Mouse (Mus musculus): ENCODE data around the gene Zdhhc6.

DNA sequence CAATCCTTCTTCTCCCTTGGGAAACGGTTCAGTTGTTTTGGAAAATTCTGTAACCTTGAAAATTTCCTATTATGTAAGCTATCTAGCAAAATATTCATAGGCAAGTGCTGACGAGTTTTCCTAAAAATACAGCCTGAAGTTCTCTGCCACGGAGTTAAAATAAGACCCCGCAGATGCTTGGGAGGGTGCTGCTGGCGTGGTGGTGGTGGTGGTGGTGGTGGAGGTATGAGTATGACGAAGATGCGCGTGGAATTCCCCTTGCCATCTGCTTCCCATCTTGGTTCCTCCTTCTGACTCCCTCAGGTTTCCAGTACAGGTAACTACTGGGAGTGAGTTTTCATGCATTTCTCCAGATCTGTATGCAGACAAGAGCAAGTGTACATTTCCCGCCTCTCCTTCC is 46.8 kb upstream of the Zdhhc6 start:
- TF ChIP-seq GATA2 (IDR thresholded peaks at IDR 0.05; ENCODE audit: borderline replicate concordance, low read depth, low read length) (no peak), CTCF (IDR thresholded peaks at IDR 0.05; ENCODE audit: low read depth, low read length) (no peak), GATA1 (IDR thresholded peaks at IDR 0.05; ENCODE audit: borderline replicate concordance, low read length) (no peak), TAL1 (conservative IDR thresholded peaks at IDR 0.05; ENCODE audit: low read depth, low read length) (no peak), POLR2AphosphoS5 (IDR thresholded peaks at IDR 0.05; ENCODE audit: insufficient replicate concordance, low read depth, low read length) (no peak)
